Mouse (Mus musculus) embryonic fibroblast, embryonic 13.5 days (primary cell): Measurements from ENCODE around the gene Engase.

Experiments
- CTCF ChIP-seq: IDR thresholded peaks from 2 replicates; pipeline ENCODE4 v1.5.1; 2011; ENCODE audit warnings: mild to moderate bottlenecking, control low read depth, low read length, moderate library complexity, borderline replicate concordance; ENCODE audit not compliant: insufficient read depth
- POLR2A ChIP-seq: IDR thresholded peaks from 2 replicates; pipeline ENCODE4 v1.6.1; 2011; ENCODE audit warnings: low read depth, mild to moderate bottlenecking, control low read depth, low read length, moderate library complexity

GRCm38 (mm10) chr11:118518743-118519142, 42.1 kb downstream of the Engase start:
- TF ChIP-seq POLR2A: no peak
- no peak for TF ChIP-seq CTCF
